In the genomic region with DNA sequence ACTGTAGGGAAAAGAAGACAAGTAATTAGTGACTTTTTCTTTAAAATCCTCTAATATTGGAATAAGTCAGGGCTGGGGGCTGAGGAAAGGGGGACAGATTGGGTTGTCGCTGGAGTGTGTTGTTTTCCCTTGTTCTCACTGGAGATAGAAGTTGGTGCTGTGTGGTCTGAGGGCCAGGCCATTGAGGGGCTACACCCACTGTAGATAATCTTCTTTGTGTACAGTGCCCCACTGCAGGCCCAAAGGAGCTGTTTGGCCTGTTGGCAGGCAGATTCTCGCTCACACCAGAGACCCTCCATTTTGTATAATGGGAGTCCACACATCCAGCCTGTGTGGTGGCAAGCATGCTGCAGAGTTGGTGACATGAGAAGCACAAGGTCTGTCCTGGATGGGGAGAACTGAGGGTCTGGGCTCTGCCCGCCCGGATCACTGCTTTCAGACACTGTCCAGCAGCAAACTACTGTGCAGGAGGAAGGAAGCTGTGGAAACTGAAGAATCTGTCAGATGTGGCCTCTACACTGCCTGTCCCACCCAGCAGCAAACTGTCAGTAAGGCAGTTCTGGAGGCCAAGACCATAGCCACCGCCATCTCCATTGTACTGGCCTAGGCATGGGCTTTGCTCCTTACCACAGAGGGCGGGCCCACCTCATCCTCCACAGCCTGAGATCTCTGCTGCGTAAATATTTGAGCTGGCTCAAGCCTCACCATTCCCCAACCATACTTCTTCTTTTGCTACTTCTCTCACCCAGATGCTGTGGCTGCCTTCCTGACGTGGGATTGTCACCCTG, we compare ENCODE assay signal across 8 mouse cellular contexts. TPM values are rescaled to one million over a fixed set of nuclear protein-coding genes. Genes with fewer than 3 reads are reported as not detected.
A peak's percentile ranks its signal among the peaks of the same experiment; 100 is the strongest.
DNase-seq lines count a peak whose midpoint lies in the region; ATAC-seq and TF ChIP-seq lines count a peak whose summit lies in the region.
"Had no signal": no experiment of that assay in that cellular context is flagged by ENCODE, and none has a peak within 500 bp of the region (broad histone marks: within the 10 kb centered on the region; RNA-seq: fewer than 3 reads in every experiment).

No protein-coding gene starts in this region.

- no peak for DNase-seq in kidney, adult 8-10 months
- no peak for DNase-seq in hindbrain, postnatal 0 days (ENCODE audit: low spot score)
- no peak for DNase-seq in urinary bladder, adult 18-20 months (ENCODE audit: low spot score in 2 of 2)
- DNase-seq in spleen, postnatal 4 days (ENCODE audit: low spot score in 2 of 2), result no peak
- DNase-seq: gastrocnemius, postnatal 14 days had no signal

- peak overlapping the region; percentile 42 for H3K27ac ChIP-seq in kidney, embryonic 15.5 days
- H3K27ac ChIP-seq in brown adipose tissue, adult 24 weeks (replicated peaks; ENCODE audit: low read depth, low read length), result peak overlapping the region; percentile 58
- no peak overlapping the region for H3K27ac ChIP-seq in hindbrain, postnatal 0 days

- no peak overlapping the region for H3K4me3 ChIP-seq in kidney, embryonic 15.5 days (replicated peaks)
- H3K4me3 ChIP-seq in brown adipose tissue, adult 24 weeks (ENCODE audit: insufficient read depth, low read depth, low read length), result no peak overlapping the region
- no peak overlapping the region for H3K4me3 ChIP-seq in hindbrain, postnatal 0 days (ENCODE audit: low read length)

- 71% methylated on average over 8 of the region's 8 CpGs for WGBS in kidney, embryonic 15.5 days
- 78% methylated on average over 8 of the region's 8 CpGs for WGBS in hindbrain, postnatal 0 days

- H3K36me3 ChIP-seq in kidney, embryonic 15.5 days, result no peaks in the 10 kb centered on the region
- H3K36me3 ChIP-seq in hindbrain, postnatal 0 days (ENCODE audit: insufficient read depth, low read length), result no peaks in the 10 kb centered on the region

- no peak overlapping the region for H3K9ac ChIP-seq in kidney, embryonic 15.5 days
- no peak overlapping the region for H3K9ac ChIP-seq in hindbrain, postnatal 0 days (replicated peaks; ENCODE audit: low read length)

- no peaks in the 10 kb centered on the region for H3K27me3 ChIP-seq in kidney, embryonic 15.5 days
- H3K27me3 ChIP-seq in hindbrain, postnatal 0 days (ENCODE audit: insufficient read depth, low read length), result no peaks in the 10 kb centered on the region

- no peak for TF ChIP-seq CTCF in hindbrain, postnatal 0 days (IDR thresholded peaks at IDR 0.05; ENCODE audit: low read depth)

- H3K4me2 ChIP-seq in kidney, embryonic 15.5 days, result no peak overlapping the region
- no peak overlapping the region for H3K4me2 ChIP-seq in hindbrain, postnatal 0 days (ENCODE audit: low read depth, low read length)

- H3K4me1 ChIP-seq in kidney, embryonic 15.5 days, result peaks cover 46% of the 10 kb centered on the region
- peaks cover 31% of the 10 kb centered on the region for H3K4me1 ChIP-seq in brown adipose tissue, adult 24 weeks (ENCODE audit: control insufficient read depth, insufficient read depth, insufficient read length, low read length)
- peaks cover 5% of the 10 kb centered on the region; the same call in 1 of the 2 replicates for H3K4me1 ChIP-seq in hindbrain, postnatal 0 days (ENCODE audit: insufficient read depth, low read length)

- H3K9me3 ChIP-seq in kidney, embryonic 15.5 days (replicated peaks), result no peaks in the 10 kb centered on the region
- no peaks in the 10 kb centered on the region for H3K9me3 ChIP-seq in hindbrain, postnatal 0 days (ENCODE audit: low read length)

- ATAC-seq in kidney, embryonic 15.5 days (replicated peaks; ENCODE audit: low FRiP score), result 0 out of 2 replicates have a peak, but pooled peaks have one; percentile 44
- ATAC-seq in hindbrain, postnatal 0 days, result 0 out of 2 replicates have a peak, but pooled peaks have one; percentile 18
- ATAC-seq in megakaryocyte progenitor cell, adult 5-6 weeks (replicated peaks; ENCODE audit: poor library complexity), result peak; percentile 79

RNA-seq across cellular contexts. Expression of a gene that starts 30.0 kb away (rescaled TPM):
- polyA plus RNA-seq in kidney, embryonic 15.5 days (2015; fragmentation: Nextera tagmentation; extraction: Ambion mirVana), result 16.7 and 17.2 TPM in 2 replicates
- 23.6 and 27.1 TPM in 2 replicates for polyA plus RNA-seq in brown adipose tissue, adult 24 weeks (2012; ENCODE audit: insufficient read depth, insufficient read length, missing spikeins)
- 63.3 and 82.1 TPM in 2 replicates for total RNA-seq in hindbrain, postnatal 0 days (2014; rRNA removed)
- 32.4 and 32.6 TPM in 2 replicates for polyA plus RNA-seq in hindbrain, postnatal 0 days (2015; fragmentation: Nextera tagmentation; extraction: Ambion mirVana)
- 36.8 and 43.6 TPM in 2 replicates for total RNA-seq in megakaryocyte progenitor cell, adult 5-6 weeks (2015)
- total RNA-seq in megakaryocyte progenitor cell, adult 5-6 weeks (2017), result 37.6 and 44.9 TPM in 2 replicates

Comparison
In these comparisons a context has a peak if more than half of its experiments do, and no peak if none do; other contexts are left out.
1. ATAC-seq: peak in every context shown above with its lines; median percentile 79 in megakaryocyte progenitor cell, adult 5-6 weeks; 44 in kidney, embryonic 15.5 days; 18 in hindbrain, postnatal 0 days.